Mouse (Mus musculus) limb, embryonic 11.5 days (tissue): Measurements from ENCODE around the gene Slc30a10. TPM values are rescaled to one million over a fixed set of nuclear protein-coding genes. Genes with fewer than 3 reads are reported as not detected.

ENCODE experiments used
- ATAC-seq: fragments of 200-750 bp; cut with Nextera tagmentation; 2 replicates; pipeline ENCODE4 v1.8.0; 2017; ENCODE audit warnings: low read depth; ENCODE audit not compliant: insufficient number of reproducible peaks, low FRiP score, low TSS enrichment
- DNase-seq: peaks from one replicate; pipeline ENCODE4 v3.0.0-alpha.2; 2015; ENCODE audit warnings: low spot score
- H3K27ac ChIP-seq: fragments of 300-500 bp; sonication (generic); replicated peaks from 2 replicates; pipeline ENCODE4 v1.5.1; 2014; ENCODE audit warnings: low read depth, mild to moderate bottlenecking, low read length
- H3K27me3 ChIP-seq: fragments of 300-500 bp; sonication (generic); 2 replicates; pipeline ENCODE4 v1.6.1; 2014; ENCODE audit warnings: mild to moderate bottlenecking, low read length, mixed read lengths; ENCODE audit not compliant: control insufficient read depth, insufficient read depth
- H3K36me3 ChIP-seq: fragments of 300-500 bp; sonication (generic); 2 replicates; pipeline ENCODE4 v1.6.1; 2014; ENCODE audit warnings: mild to moderate bottlenecking, low read length, moderate library complexity, mixed read lengths; ENCODE audit not compliant: control insufficient read depth, insufficient read depth
- H3K4me1 ChIP-seq: fragments of 300-500 bp; sonication (generic); 2 replicates; pipeline ENCODE4 v1.6.1; 2014; ENCODE audit warnings: low read length, mixed read lengths; ENCODE audit not compliant: control insufficient read depth, insufficient read depth
- H3K4me2 ChIP-seq: fragments of 300-500 bp; sonication (generic); 2 replicates; pipeline ENCODE4 v1.6.1; 2014; ENCODE audit warnings: low read depth, mild to moderate bottlenecking, moderate library complexity; ENCODE audit not compliant: severe bottlenecking
- H3K4me3 ChIP-seq: fragments of 300-500 bp; sonication (generic); 2 replicates; pipeline ENCODE4 v1.5.1; 2014; ENCODE audit warnings: low read depth, low read length
- H3K9ac ChIP-seq: fragments of 300-500 bp; sonication (generic); 2 replicates; pipeline ENCODE4 v1.6.1; 2014; ENCODE audit warnings: mild to moderate bottlenecking, low read length
- H3K9me3 ChIP-seq: fragments of 300-500 bp; sonication (generic); 2 replicates; pipeline ENCODE4 v1.6.1; 2016; ENCODE audit warnings: low read length; ENCODE audit not compliant: control insufficient read depth
- WGBS: fragments of 180-500 bp; shearing (Covaris S2); extraction: QIAGEN DNeasy Blood & Tissue Kit; methylation state at CpG from one replicate; pipeline ENCODE4 v1.1.7; 2014; 5-methylcytosine and 5-hydroxymethylcytosine counted together
- polyA plus RNA-seq: library from polyadenylated mRNA; unstranded; fragments of >200 nt; fragmentation: Nextera tagmentation; extraction: Ambion mirVana; gene quantifications from 2 replicates; pipeline ENCODE4 v1.2.1, GENCODE M21; 2014

Slc30a10 gene
- polyA plus RNA-seq, 1 experiment from 2014 or later: 0.75 TPM

DNA sequence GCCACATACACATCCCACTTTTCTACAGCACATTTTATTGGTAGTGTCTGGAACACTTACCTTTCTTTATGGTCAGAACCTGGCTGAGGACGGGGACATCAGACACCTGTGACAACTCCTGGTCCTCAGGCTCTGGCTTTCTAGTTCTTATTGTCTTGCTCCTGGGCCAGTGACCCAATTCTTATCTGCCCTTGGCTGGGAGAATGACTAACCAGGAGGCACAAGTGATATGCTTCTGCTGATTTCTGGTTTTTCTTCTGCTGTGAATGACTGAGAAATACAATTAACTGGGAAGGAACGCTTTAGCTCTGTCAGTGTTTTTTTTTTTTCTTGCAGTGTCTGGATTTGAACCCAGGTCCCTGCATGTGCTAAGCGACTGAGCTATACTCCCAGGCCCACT is 3.2 kb upstream of the Slc30a10 start:
- Histone ChIP-seq H3K4me2 (no peak overlapping the region), H3K9ac (no peak overlapping the region), H3K9me3 (no peaks in the 10 kb centered on the region), H3K36me3 (no peaks in the 10 kb centered on the region), H3K27me3 (peaks cover 26% of the 10 kb centered on the region), H3K4me3 (no peak overlapping the region), H3K4me1 (no peaks in the 10 kb centered on the region), H3K27ac (no peak overlapping the region)
- ATAC-seq (no peak), DNase-seq (no peak)
- 88% methylated on average over 3 of the region's 3 CpGs for WGBS

DNA sequence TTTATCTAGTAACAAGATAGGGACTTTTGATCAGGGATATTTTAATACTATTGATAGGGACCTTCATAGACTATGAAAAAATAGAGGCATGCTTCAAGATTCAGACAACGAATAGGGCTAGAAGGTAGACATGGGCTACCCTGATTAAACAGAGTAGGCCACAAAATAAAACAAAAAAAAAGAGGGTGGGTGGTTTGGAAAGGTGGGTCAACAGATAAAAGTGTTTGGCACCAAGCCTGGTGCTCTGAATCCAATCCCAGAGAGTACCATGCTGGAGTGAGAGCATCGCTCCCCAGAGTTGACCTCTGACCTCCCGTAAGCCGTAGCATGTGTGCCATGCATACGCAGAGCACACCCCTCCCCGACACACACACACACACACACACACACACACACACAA is 2.2 kb upstream of the Slc30a10 start:
- H3K9me3 ChIP-seq: no peaks in the 10 kb centered on the region
- H3K27ac ChIP-seq: no peak overlapping the region
- ATAC-seq (no peak), DNase-seq (no peak)
- no peak overlapping the region for H3K4me3 ChIP-seq
- H3K4me2 ChIP-seq: no peak overlapping the region
- peaks cover 28% of the 10 kb centered on the region for H3K27me3 ChIP-seq
- H3K4me1 ChIP-seq: no peaks in the 10 kb centered on the region
- 87% methylated on average over 6 of the region's 6 CpGs for WGBS
- no peaks in the 10 kb centered on the region for H3K36me3 ChIP-seq
- no peak overlapping the region for H3K9ac ChIP-seq

DNA sequence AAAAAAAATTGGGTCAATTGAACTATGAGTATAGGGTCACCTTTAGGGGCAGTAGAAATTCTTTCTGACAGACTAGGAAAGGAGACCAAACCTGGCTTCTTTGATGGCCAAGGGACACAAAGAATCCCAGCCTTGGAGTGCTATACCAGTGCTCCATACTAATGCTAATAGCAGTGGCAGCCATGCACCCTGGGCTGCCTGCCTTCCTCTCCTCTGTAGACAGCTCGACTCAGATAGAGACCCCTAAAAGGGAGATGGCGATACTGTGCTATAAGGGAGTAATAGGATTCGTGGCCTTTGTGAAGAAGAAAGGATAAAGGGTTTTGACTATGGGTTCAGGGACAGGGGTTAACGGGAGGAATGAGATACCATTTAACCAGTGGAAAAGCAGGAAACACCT is 504 bp upstream of the Slc30a10 start:
- Histone ChIP-seq H3K4me2 (peak overlapping the region; percentile 94; the same call in 1 of the 2 replicates), H3K4me3 (peak overlapping the region; percentile 50; the same call in 1 of the 2 replicates), H3K4me1 (no peaks in the 10 kb centered on the region), H3K9ac (no peak overlapping the region), H3K27ac (no peak overlapping the region), H3K9me3 (no peaks in the 10 kb centered on the region), H3K36me3 (no peaks in the 10 kb centered on the region), H3K27me3 (peaks cover 28% of the 10 kb centered on the region)
- ATAC-seq (no peak), DNase-seq (no peak)
- 46% methylated on average over 4 of the region's 4 CpGs for WGBS

DNA sequence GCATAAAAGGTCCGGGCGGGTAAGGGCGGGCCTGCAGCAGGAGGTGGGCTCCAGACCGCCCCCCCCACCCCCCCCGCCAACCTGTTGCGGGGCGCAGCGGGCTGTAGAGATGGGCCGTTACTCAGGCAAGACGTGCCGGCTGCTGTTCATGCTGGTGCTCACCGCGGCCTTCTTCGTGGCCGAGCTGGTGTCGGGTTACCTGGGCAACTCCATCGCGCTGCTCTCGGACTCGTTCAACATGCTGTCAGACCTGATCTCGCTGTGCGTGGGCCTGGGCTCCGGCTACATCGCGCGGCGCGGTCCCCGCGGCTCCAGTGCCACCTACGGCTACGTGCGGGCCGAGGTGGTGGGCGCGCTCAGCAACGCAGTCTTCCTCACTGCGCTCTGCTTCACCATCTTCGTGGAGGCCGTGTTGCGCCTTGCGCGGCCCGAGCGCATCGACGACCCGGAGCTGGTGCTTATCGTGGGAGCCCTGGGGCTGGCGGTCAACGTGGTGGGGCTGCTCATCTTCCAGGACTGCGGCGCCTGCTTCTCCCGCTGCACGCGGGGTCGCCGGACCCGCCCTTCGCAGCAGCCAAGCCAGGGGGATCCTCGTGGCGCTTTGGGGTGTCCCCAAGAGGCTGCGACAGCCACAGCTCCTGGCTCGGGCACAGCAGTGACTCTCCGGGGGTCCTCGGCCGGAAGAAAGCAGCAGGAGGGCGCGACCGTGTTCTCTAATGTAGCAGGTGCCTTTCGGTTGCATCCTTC is 480 bp downstream of the Slc30a10 start:
- WGBS: under 1% methylated on average over 68 of the region's 71 CpGs
- ATAC-seq (peak; percentile 79), DNase-seq (peak; percentile 81)
- H3K27me3 ChIP-seq: peaks cover 28% of the 10 kb centered on the region
- no peaks in the 10 kb centered on the region for H3K4me1 ChIP-seq
- peak overlapping the region; percentile 55 for H3K9ac ChIP-seq
- peak overlapping the region; percentile 94 for H3K4me2 ChIP-seq
- H3K36me3 ChIP-seq: no peaks in the 10 kb centered on the region
- no peak overlapping the region for H3K27ac ChIP-seq
- H3K9me3 ChIP-seq: no peaks in the 10 kb centered on the region
- H3K4me3 ChIP-seq: peak overlapping the region; percentile 50

DNA sequence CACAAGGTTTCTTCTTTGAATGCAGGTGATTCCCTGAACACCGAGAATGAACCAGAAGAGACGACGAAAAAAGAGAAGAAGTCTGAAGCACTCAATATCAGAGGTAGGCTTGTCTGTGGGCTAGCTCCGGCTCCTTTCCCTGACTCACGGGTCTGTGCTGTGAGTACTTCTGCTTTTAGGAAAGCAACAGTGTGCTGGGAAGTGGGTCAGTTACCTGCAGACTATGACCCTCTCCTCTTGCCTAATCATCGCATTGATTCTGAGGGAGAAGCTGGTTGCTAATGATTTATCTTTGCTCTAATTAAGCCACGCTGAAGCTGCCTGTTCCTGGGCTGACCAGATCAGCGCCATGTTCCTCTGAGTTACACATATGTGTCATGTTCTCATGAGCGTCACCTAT is 1.7 kb downstream of the Slc30a10 start:
- H3K4me1 ChIP-seq: no peaks in the 10 kb centered on the region
- H3K36me3 ChIP-seq: no peaks in the 10 kb centered on the region
- H3K27me3 ChIP-seq: peaks cover 28% of the 10 kb centered on the region
- H3K9ac ChIP-seq: no peak overlapping the region
- no peak overlapping the region for H3K4me2 ChIP-seq
- 83% methylated on average over 9 of the region's 9 CpGs for WGBS
- ATAC-seq (no peak), DNase-seq (no peak)
- H3K9me3 ChIP-seq: no peaks in the 10 kb centered on the region
- no peak overlapping the region for H3K4me3 ChIP-seq
- no peak overlapping the region for H3K27ac ChIP-seq

DNA sequence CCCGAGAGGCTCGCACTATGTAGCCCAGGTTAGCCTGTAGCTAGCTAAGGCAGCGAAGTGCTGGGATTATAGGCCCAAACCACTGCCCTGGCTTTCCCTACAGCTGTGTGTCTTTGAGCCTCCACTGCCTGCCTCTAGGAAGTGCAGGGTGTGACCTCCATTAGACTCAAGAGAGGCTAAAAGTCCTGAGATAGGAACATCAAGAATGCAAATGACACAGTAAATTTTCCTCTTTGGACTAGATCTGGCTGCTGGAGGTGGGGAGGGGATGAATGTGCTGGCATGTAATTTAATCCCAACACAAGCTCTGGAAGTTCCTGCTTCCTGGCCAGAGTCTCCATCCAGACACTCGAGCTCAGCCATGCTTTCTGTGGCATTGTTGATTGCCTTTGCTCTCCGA is 5.4 kb downstream of the Slc30a10 start:
- Histone ChIP-seq H3K27ac (no peak overlapping the region), H3K4me3 (no peak overlapping the region), H3K4me2 (no peak overlapping the region), H3K36me3 (no peaks in the 10 kb centered on the region), H3K9ac (no peak overlapping the region), H3K4me1 (no peaks in the 10 kb centered on the region), H3K27me3 (peaks cover 16% of the 10 kb centered on the region), H3K9me3 (no peaks in the 10 kb centered on the region)
- 85% methylated on average over 5 of the region's 5 CpGs for WGBS
- DNase-seq: no peak
- no peak for ATAC-seq

DNA sequence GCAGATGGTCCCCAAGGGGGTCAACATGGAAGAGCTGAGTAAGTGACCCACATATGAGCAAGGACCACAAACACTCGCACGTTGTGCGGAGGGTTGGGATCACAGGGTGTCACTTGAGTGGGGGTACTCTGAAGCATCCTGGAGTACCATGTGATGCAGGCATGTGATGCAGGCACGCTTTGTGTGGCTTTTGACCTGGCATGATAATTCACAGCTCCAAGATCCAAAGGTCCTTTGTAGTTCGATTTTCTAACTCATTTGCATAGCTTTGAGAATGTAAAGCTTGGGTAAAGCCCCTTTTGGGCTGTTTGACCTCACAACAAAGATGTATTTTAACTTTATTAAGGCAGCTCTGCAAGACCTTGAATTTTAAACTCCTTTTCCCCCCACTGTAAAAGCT is 8.2 kb downstream of the Slc30a10 start:
- H3K4me1 ChIP-seq: peaks cover 5% of the 10 kb centered on the region; the same call in 1 of the 2 replicates
- no peaks in the 10 kb centered on the region for H3K36me3 ChIP-seq
- no peaks in the 10 kb centered on the region for H3K27me3 ChIP-seq
- no peak for DNase-seq
- WGBS: 71% methylated on average over 5 of the region's 5 CpGs
- H3K27ac ChIP-seq: no peak overlapping the region
- no peaks in the 10 kb centered on the region for H3K9me3 ChIP-seq
- no peak for ATAC-seq
- H3K4me2 ChIP-seq: no peak overlapping the region
- no peak overlapping the region for H3K4me3 ChIP-seq
- no peak overlapping the region for H3K9ac ChIP-seq

DNA sequence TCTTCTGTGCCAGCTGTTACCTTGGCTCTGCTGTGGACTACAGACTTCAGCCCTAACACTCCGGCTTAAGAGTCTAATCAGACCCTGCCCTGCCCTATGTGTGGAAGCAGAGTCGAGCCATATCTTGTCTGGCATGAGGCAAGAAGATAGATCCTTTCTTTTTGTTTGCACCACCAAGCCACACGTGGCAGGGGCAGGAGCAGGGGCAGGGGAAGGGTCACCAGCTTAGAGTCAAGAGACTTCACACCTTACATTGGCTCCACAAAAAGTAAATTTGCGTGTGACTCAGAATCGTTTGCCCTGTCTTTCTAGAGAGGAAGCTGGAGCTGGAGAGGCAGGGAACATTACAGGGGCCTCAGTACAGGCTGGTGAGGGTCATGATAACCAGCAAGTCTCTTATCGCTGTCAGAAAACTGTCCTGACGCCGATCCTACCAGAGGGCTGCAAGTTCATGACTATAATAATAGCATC is 14.9 kb downstream of the Slc30a10 start:
- no peak for DNase-seq
- H3K27ac ChIP-seq: no peak overlapping the region
- 75% methylated on average over 8 of the region's 8 CpGs for WGBS
- no peak overlapping the region for H3K4me2 ChIP-seq
- no peaks in the 10 kb centered on the region for H3K36me3 ChIP-seq
- ATAC-seq: no peak
- no peaks in the 10 kb centered on the region for H3K27me3 ChIP-seq
- H3K9me3 ChIP-seq: no peaks in the 10 kb centered on the region
- H3K4me1 ChIP-seq: peaks cover 6% of the 10 kb centered on the region; the same call in 1 of the 2 replicates
- H3K9ac ChIP-seq: no peak overlapping the region
- H3K4me3 ChIP-seq: no peak overlapping the region
